In genomic region chr12:86923837-86924236, GRCm38 (mm10) we compare ENCODE assay signal across 8 mouse cellular contexts. TPM values are rescaled to one million over a fixed set of nuclear protein-coding genes. Genes with fewer than 3 reads are reported as not detected.
DNase-seq lines count a peak whose midpoint lies in the region; TF ChIP-seq lines count a peak whose summit lies in the region.

No protein-coding gene starts in this region.

- intact Hi-C loops in gastrocnemius, adult 2 months (cut with DNase I), result loop anchor here (1.0 to 5.0 kb wide), 2 partner anchors 127 to 152 kb away; no protein-coding TSS in a partner anchor
- intact Hi-C loops in left cerebral cortex, postnatal 14 days (cut with DNase I), result loop anchor here (1.0 kb wide), 1 partner anchor 128 kb away; no protein-coding TSS in a partner anchor

- H3K27me3 ChIP-seq in midbrain, embryonic 10.5 days (ENCODE audit: low read depth, poor library complexity, severe bottlenecking), result 0 out of 2 replicates have a peak, but pooled peaks cover 4% of the 10 kb centered on the region

- H3K27ac ChIP-seq in gastrocnemius, adult 2 months, result peak overlapping the region; percentile 75
- H3K27ac ChIP-seq in midbrain, embryonic 10.5 days (replicated peaks), result peak overlapping the region; percentile 43; the same call in 1 of the 2 replicates

- no peaks in the 10 kb centered on the region for H3K36me3 ChIP-seq in midbrain, embryonic 10.5 days

- H3K9me3 ChIP-seq in midbrain, embryonic 10.5 days (replicated peaks), result no peaks in the 10 kb centered on the region; the same call in 1 of the 2 replicates

- WGBS in midbrain, embryonic 10.5 days, result 11% methylated on average over 5 of the region's 5 CpGs

- peaks cover 31% of the 10 kb centered on the region for H3K4me1 ChIP-seq in midbrain, embryonic 10.5 days

- TF ChIP-seq CTCF in gastrocnemius, adult 2 months (IDR thresholded peaks at IDR 0.05), result peak; percentile 93

- no peak overlapping the region for H3K4me3 ChIP-seq in gastrocnemius, adult 2 months
- no peak overlapping the region for H3K4me3 ChIP-seq in midbrain, embryonic 10.5 days

- DNase-seq in adipocyte (ENCODE audit: low spot score), result peak; percentile 96
- DNase-seq in cerebellum, postnatal 4 days (ENCODE audit: low spot score in 2 of 2), result peak; percentile 51 to 82
- DNase-seq in gastrocnemius, adult 2 months, result peak; percentile 84
- DNase-seq in induced T-regulatory cell, adult 2 months (ENCODE audit: low read depth), result peak; percentile 91
- peak; percentile 77 to 84 for DNase-seq in left cerebral cortex, postnatal 14 days (ENCODE audit: low spot score in 2 of 2)
- DNase-seq in midbrain, embryonic 10.5 days (ENCODE audit: low spot score), result peak; percentile 69
- DNase-seq in right cerebral cortex, postnatal 36 days (ENCODE audit: low spot score in 2 of 2), result peak; percentile 44 to 60
- peak; percentile 76 to 79 for DNase-seq in urinary bladder, postnatal 36 days (ENCODE audit: low spot score in 2 of 2)

RNA-seq across cellular contexts. Expression of gene Cipc, which starts 23.0 kb away (rescaled TPM):
- total RNA-seq in gastrocnemius, adult 2 months (2021), result 10 to 100 TPM; 32.2 to 33.8 TPM
- 10 to 100 TPM; 71.2 to 72.2 TPM for total RNA-seq in left cerebral cortex, postnatal 14 days (2021)
- 33.2 and 35.5 TPM in 2 replicates for polyA plus RNA-seq in midbrain, embryonic 10.5 days (2016; fragmentation: Nextera tagmentation; extraction: Ambion mirVana)

RNA-seq across cellular contexts. Expression of gene Irf2bpl, which starts 39.2 kb away (rescaled TPM):
- 10 to 100 TPM; 21.5 to 28.2 TPM for total RNA-seq in gastrocnemius, adult 2 months (2021)
- total RNA-seq in left cerebral cortex, postnatal 14 days (2021), result 10 to 100 TPM; 74.0 to 78.2 TPM
- polyA plus RNA-seq in midbrain, embryonic 10.5 days (2016; fragmentation: Nextera tagmentation; extraction: Ambion mirVana), result 28.6 and 39.6 TPM in 2 replicates
